Mouse (Mus musculus) left cerebral cortex, postnatal 10 days (tissue): ENCODE results near the gene Kcnj4. TPM values are rescaled to one million over a fixed set of nuclear protein-coding genes. Genes with fewer than 3 reads are reported as not detected.
"Not testable (repeated sequence)": the region's sequence is repeated elsewhere in the genome, so short reads cannot be mapped to it uniquely, and the experiment has no call there.

Source experiments
- DNase-seq, 2 experiments: peaks; one replicate each; pipeline ENCODE4 v3.0.0; 2021 to 2022; ENCODE audit warnings: low spot score in 2 of 2, mixed read lengths in 1 of 2; ENCODE audit errors: extremely low spot score in 1 of 2
- intact Hi-C: fragments of 180-260 bp; cut with DNase I; formaldehyde crosslinking; loops from one replicate; pipeline ENCODE4 v1.15.1; 2025
- total RNA-seq, 2 experiments: library from RNA; stranded (reverse); gene quantifications; 2 replicates each; pipeline ENCODE4 v1.2.3; 2021

Kcnj4 gene
- total RNA-seq, 2 experiments from 2014 or later: 116 to 124 TPM

DNA sequence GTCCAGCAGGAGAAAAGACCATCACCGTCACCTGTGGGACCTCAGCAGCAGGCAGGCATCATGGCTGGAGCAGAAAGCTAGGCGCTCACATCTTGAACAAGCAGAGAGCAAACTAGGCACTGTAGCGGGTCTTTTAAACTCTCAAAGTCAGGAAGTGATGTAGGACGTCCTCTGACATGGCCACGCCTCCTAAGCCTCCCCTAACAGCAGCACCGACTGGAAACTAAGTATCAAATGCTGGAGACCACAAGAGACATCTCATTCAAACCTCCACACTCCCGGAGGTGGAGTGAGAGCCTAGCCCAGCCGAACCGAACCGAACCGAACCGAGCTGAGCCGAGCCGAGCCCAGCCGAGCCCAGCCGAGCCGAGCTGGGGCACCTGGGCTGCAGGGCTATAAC is 34.5 kb downstream of the Kcnj4 start:
- intact Hi-C loops: no loop called here
- DNase-seq: no peak

DNA sequence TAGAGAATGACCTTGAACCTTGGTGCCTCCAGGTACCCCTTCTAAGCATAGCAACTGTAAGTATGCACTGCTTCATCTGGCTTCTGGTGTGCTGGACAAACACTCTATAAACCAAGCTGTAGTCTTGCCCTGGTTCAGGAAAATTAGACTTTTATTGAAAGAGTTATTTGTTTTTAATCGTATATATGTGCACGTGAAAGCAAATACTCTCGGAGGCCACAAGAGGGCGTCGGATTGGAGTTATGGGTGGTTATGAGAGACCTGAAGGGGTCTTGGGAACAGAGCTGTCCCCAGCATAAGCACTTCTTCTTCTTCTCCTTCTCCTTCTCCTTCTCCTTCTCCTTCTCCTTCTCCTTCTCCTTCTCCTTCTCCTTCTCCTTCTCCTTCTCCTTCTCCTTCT is 35.5 kb downstream of the Kcnj4 start:
- intact Hi-C loops: loop anchor here (5.0 kb wide), 1 partner anchor 227 kb away; no protein-coding TSS in a partner anchor
- DNase-seq: no peak

DNA sequence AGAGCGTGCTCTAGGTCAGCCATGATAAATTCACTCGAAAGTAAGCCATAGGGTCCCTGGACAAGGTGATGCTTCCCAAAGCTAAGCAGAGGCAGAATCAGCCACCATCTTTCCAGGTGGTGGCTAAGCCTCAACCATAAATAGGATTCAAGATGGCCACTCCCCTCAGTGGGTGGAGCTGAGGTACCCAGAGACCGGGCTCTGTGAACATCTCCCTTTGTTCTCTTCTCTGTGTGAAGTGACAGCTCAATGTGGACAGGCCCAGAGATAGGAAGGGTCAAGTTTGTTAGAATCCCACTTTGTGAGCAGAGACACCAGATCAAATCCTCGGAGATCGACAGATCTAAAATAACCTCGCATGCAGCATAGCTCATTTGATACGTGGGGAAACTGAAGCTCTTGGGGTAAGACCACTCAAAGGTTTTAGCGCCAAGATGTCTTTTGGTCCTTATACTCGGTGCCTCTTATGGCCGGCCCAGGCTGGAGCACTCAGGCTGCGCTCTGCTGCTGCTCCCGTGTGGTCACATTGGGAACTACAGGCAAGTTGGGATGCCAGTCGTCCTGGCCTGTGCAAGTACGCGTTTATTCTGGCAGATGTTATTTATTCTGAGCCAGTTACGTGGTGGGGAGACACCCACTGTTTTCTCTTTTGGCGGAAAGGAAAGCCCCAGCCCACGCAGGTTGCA is 38.3 kb downstream of the Kcnj4 start:
- DNase-seq: peak; percentile 80 to 86

DNA sequence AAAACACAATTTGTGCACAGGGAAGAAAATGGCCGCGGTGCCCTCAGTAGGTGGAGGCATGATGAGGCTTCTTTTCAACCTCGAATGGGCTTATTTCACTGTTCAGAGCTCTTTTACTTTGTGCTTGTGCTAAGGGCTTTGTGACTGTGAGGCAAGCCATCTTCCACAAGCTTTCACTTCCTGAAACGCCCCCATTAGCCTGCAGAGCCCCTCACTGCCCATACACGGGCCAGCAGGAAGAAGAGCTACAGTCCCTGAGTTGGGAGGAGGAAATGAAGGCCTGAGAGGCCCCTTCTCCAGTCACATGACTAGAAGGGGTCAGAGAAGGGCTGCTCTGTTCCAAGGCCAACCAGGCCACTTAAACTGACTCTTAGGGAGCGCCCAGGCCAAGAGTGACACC is 48.5 kb downstream of the Kcnj4 start:
- intact Hi-C loops: no loop called here
- DNase-seq: peak in 1 of 2 experiments; percentile 23

More for the DNA sequence above, 38.3 kb downstream of the Kcnj4 start:
- intact Hi-C loops: loop anchor here (5.0 kb wide), 1 partner anchor 224 kb away; no protein-coding TSS in a partner anchor

DNA sequence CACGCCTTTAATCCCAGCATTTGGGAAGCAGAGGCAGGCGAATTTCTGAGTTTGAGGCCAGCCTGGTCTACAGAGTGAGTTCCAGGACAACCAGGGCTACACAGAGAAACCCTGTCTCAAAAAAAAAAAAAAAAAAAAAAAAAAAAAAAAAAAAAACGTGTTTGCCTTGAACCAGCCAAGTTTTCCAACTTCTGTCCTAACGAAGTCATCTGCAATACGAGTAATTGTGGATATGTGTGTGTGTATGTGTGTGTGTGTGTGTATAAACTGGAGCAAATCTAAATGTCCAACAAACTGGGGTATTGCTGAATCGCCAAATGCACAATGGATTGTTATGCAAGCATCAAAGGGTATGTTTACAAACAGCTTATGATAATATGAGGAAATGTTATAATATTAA is 48.9 kb downstream of the Kcnj4 start:
- DNase-seq: not testable (repeated sequence)

DNA sequence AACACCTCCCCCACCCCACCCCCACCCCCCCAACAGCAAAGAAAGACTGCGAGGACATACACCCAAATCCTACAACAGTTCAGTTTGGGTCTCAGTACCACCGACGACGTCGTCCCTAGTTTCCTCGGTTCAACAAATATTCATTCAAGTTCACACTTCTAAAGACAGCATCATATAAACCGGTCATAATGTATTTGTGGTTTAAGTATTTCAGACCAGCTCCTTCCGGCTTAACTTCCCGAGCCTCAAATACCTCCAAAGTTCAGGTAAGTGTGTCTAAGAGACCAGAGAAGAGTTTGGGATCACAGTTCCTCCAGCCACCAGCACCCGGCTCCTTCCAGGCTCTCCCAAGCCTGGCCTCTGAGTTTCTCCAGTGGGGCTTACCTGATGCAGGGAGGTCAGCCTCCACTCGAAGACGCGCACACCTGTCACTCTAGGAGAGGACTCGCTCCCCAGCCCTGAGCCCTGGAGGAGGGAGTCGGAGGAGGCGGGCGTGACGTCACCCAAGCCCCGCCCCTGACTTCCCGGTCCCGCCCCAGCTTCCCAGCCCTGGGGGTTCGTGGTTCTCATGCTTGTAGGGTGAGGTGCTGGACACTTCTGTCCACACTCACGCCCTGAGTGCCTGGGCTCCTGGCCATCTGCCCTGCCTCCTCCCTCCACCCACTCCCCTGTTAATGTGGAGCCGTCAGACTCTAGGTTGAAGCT is 49.8 kb downstream of the Kcnj4 start, which contains the start of gene Csnk1e:
Gene Csnk1e, minus strand, starts transcription at position 461 of the 705 bp plus-strand sequence.
- intact Hi-C loops: no loop called here

More for the DNA sequence above, 48.9 kb downstream of the Kcnj4 start:
- intact Hi-C loops: not testable (repeated sequence)

DNA sequence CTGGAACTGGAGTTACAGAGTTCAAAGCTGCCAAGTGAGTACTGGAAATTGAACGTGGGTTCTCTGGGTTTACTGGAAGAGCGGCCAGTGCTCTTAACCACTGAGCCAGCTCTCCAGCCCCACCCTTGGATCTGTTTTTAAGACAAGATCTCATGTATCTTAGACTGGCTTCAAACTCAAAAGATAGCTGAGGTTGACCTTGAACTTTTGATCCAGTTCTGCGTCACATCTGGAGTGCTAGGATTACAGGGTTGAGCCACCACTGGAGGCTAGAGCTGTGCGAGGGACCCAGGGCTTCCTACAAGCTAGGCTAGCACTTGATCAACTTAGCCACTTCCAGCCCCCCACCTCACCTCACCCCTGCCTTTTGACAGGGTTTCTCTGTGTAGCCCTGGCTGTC is 51.2 kb downstream of the Kcnj4 start:
- intact Hi-C loops: no loop called here

More for the DNA sequence above, 49.8 kb downstream of the Kcnj4 start, which contains the start of gene Csnk1e:
- peak in 1 of 2 experiments; percentile 75 for DNase-seq

DNA sequence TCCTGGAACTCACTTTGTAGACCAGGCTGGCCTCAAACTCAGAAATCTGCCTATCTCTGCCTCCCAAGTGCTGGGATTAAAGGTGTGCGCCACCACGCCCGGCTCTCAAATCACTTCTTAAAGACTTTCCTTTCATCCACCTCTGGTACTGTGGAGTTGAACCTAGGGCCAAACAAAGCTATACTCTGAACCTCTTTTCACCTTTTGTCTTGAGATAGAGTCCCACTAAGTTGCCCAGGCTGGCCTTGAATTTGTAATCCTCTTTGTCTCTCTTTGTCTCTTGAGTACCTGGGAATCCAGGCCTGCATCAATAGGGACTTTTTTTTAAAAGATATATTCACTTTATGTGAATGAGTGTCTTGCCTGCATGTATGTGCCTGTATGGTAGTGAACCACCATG is 57.0 kb downstream of the Kcnj4 start:
- intact Hi-C loops: no loop called here
- no peak for DNase-seq

More for the DNA sequence above, 51.2 kb downstream of the Kcnj4 start:
- DNase-seq: peak in 1 of 2 experiments; percentile 10

DNA sequence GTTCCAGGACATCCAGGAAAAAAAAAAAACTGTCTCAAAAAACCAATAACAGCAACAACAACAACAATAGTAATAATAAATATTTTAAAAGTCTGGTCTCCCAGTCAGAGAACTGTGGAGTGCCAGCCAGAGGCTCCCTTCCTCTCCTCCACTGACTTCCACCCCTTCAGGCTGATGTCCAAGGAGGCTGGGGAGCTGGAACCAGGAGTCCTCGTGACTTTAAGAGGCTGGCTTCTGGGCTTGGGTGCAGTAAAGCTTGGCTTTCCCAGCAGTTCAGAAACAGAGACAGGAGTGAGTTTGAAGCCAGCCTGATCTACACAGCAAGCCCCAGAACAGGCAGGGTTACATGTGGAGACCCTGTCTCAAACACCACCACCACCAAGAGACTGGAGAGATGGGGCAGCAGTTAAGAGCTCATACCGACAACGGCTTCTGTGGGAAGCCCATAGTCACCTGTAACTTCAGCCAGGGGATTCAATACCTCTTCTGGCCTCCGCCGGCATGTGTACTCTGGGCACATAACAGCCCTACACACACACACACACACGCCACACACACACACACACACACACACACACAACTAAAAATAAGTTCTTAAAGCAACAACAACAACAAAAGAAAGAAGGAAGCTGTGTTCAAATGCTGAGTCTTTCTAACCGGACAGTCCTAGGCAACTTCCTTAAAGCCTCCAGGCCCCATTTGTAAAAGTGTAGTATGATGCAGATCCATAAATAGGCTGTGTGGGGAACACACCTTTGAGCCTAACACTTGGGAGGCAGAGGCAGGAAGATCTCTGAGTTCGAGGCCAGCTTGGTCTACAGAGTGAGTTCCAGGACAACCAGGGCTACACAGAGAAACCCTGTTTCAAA is 59.0 kb downstream of the Kcnj4 start:
- intact Hi-C loops: no loop called here
- peak in 1 of 2 experiments; percentile 15 for DNase-seq

DNA sequence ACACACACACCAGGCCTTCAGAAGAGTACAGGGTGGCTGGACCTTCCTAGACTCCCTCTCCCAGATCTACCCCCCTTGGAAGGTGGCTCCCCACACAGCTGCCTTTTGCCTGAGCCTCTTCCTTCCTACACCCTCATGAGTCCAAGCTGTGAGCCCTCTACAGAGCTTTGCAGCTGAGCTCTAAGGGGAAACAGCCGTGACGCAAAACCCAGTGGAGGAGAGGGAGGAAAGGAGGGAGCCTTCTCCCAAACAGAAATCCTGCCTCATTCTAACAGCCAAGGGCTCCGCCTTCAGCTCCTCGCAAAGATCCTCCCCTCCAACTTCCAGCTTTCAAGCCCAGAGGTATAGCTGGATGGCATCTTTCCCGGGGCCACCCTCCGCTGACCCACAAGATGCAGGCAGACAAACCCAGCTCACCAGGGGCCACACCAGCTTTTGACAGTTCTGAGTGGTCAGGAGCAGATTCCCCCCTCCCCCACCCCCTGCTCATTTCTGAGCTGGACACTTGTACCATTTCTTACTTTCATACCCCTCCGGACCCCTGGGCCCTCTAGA is 61.1 kb downstream of the Kcnj4 start:
- DNase-seq: peak in 1 of 2 experiments; percentile 31

DNA sequence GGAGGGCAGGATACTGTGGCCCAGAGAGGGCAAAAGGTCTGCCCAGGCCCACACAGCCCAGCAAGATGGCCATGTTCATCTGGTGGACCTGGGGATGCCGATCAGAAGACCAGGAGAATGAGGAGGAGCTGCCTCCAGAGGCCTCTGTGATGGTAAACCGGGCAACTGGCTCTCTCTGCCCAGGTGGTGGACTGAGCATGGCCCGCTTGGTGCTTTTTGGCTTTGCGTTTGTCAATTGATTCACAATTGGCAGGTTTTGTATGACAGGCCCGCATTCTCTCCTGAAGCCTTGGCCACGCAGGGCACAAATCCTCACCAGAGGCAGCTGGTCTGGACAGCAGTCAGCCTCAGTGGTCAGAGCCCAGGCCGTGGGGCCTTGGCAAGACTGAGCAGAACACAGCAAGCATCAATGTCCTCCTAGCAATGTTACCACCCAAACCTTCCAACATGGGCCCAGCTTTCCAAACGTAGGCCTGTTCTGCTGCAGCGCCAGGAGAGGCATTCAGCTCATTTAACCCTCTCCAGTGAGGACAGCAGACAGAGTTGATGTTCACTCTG is 62.0 kb downstream of the Kcnj4 start:
- intact Hi-C loops: loop anchor here (5.0 kb wide), 1 partner anchor 41 kb away; the partner anchor contains the start of gene Tmem184b
- peak in 1 of 2 experiments; percentile 16 for DNase-seq

More for the DNA sequence above, 61.1 kb downstream of the Kcnj4 start:
- intact Hi-C loops: loop anchor here (5.0 kb wide), 1 partner anchor 42 kb away; the partner anchor contains the start of gene Tmem184b

DNA sequence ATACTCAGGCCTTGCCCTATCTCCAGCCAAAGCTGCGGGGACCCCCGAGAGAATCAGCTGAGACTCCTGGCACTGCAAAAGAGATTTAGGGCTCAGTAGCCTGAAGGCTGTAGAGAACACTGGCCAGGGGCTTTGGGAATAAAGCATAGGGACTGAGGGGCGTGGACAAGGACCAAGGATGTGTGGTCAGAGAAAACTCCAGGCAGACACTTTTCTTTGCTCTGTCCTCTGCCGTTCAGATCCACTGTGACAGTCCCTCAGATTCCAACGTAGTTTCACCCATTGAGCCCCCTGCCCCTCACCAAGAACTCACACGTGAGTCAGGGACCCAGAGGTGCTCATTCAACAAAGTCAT is 62.8 kb downstream of the Kcnj4 start:
- intact Hi-C loops: loop anchor here (5.0 kb wide), 1 partner anchor 40 kb away; the partner anchor contains the start of gene Tmem184b
- no peak for DNase-seq

DNA sequence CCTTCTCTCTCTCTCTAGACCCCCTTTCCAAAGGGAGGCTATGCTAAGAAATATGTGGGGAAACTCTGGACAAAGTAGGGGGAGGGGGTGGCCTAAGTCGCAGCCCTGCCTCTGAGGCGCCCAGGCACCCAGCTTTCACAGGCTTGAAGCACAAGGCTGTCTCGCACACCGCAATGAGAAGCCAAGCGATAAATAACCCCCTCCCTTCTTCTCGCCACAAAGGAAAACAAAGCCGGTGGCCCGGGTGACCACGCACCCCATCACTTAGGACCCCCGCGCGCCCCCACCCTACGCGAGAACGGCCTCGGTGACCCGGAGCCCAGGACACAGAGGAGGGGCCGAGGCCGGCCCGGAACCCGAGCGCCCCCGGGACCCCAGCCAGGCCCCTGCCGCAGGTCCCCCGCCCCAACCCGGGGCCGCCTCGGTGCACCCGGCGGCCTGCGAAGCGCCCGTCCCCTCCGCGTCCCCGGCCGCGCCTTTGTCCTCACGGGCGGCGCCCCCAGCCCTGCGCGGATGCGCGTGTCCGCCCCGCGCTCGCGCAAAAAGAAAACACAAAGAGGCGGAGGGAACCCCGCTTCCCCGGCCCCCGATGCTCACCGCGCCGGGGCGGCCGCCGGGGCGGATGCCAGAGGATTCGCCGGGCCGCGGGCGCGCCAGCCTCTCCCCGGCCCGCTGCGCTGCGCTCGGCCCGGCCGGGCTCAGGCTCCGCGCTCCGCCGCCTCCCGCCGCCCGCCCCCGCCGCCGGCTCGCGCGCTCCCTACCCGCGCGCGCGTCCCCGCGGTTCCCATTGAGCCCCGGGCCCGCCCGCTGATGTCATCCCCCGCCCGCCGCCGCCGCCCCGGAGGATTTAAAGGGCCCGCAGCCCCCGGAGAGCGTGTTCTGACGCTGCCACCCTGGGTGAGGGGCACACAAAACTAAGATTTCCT is 63.4 kb downstream of the Kcnj4 start:
- peak; percentile 63 to 91 for DNase-seq
- intact Hi-C loops: loop anchor here (5.0 kb wide), 1 partner anchor 39 kb away; the partner anchor contains the start of gene Tmem184b

DNA sequence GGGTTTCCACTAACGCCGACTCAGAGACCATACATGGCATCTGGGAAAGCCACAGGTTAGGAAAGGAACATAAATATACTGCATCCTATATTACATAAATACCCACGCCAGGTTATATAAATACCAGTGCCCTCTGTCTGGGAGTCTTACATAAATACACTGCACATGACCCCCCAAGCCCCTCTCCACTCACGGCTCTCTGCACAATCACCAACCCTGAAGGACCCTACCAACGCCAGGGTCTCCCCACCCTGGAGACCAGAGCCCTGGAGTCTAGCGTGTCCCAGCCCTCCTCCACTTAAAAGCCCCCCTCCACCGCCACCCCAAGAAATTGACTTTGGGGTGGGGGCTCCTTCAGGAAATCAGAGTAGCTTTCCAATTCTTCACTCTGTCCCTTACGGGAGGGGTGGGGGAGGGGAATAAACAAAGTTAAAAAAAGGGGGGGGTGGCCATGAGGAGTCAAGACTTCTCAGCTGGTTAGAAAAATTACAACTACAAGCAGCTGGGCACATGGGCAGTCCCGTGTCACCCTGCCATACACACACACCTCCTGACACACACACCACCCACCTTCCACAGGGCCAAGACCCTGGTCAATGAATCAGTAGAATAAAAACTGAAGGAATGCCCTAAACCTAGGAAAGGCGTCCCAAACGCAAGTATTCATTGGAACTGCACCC is 64.2 kb downstream of the Kcnj4 start:
- peak in 1 of 2 experiments; percentile 22 for DNase-seq
- intact Hi-C loops: loop anchor here (5.0 kb wide), 1 partner anchor 38 kb away; the partner anchor contains the start of gene Tmem184b

DNA sequence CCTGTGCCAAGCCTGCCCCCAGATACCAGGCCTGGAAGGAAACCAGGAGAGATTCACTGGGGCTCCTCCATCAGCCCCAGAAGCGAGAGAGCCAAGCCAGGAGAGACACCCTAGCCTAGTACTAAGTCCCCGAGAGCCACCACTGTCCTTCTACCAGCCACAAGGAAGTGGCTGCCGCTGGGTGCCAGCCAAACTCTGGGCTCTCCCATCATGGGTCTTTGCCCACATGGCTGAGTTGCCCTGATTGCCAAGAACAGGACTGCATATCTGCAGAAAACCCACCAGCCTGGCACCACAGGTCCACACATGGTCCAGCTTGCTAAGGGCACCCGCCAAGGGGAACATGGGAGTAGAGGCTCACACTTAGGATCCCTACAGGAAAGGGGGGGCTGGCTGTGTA is 64.8 kb downstream of the Kcnj4 start:
- intact Hi-C loops: loop anchor here (5.0 kb wide), 1 partner anchor 38 kb away; the partner anchor contains the start of gene Tmem184b
- DNase-seq: peak; percentile 57 to 79

DNA sequence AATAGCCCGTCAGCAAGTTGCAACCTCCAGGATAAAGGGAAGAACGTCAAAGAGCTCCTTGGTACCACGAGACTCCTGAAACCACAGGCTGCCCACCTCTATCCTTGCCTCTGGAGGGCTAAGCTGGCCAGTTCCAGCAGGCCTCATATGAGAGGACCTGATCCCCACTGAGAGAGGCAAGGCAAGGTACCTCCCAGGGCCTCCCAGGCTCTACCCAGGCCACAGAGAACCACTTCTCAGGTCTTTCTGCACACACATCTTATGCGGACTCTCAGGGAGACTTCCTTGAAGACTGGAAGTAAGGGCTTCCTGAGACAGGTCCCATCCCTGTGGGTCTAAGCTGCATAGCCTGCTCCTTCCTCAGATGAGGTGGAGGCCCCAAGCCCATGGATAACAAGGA is 65.7 kb downstream of the Kcnj4 start:
- DNase-seq: no peak
- intact Hi-C loops: no loop called here
